Mouse (Mus musculus): Measurements from ENCODE around the gene Krt84. TPM values are rescaled to one million over a fixed set of nuclear protein-coding genes. Genes with fewer than 3 reads are reported as not detected.
"Not testable (repeated sequence)": the region's sequence is repeated elsewhere in the genome, so short reads cannot be mapped to it uniquely, and the experiment has no call there.

Krt84 gene
- total RNA-seq (2021) = not detected
- long read RNA-seq, experiment 1 = 0 reads
- long read RNA-seq, experiment 2 = 0 reads

GRCm38 (mm10) chr15:101532720-101533119, at the start of gene Krt84:
Gene Krt84 (minus strand): TSS chr15:101532820.
- DNase-seq = no peak

- DNase-seq = no peak
Observed at GRCm38 (mm10) chr15:101581701-101582100, 49.1 kb upstream of the Krt84 start.

GRCm38 (mm10) chr15:101575506-101575905, 42.9 kb upstream of the Krt84 start:
- DNase-seq = no peak

- DNase-seq = no peak
Observed at GRCm38 (mm10) chr15:101573796-101574345, 41.3 kb upstream of the Krt84 start, which contains the start of gene Krt75. Gene Krt75 (minus strand): TSS chr15:101573904.

DNA sequence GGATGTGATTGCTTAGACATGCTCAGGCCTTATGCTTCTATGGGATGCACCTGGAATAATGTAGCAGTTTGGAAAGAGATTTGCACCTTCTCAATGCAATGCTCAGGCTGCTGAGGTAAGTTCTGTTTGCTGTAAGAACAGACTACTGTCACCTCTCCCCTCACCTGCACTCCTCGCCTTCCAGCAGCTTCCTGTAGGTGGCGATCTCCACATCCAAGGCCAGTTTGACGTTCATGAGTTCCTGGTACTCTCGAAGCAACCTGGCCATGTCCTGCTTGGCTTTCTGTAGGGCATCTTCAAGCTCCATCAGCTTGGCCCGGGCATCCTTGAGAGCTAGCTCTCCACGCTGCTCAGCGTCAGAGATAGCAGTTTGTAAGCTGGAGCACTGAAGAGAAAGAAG, 35.2 kb upstream of the Krt84 start:
- peak; percentile 6 for DNase-seq

DNA sequence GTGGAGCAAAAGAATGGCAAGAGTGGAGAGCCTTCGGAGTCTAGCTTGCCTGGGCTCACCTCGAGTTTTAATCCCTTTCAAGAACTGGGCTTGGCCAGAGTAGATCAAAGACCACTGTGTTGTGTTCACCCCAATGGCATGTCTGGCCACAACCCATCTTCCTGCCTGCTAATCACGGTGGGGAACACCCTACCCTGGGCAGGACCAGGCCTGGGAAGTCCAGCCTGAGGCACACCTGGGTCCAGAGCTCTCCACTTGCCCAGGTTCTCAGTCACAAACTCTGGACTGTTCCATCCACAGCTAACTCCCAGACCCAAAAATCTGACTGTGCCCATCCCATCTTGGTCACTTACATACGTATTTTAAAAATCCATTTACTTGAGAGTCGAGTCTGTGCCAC, 30.2 kb upstream of the Krt84 start, which contains the start of gene Krt90:
Krt90 (minus strand) TSS at position 101 of the 400 bp plus-strand sequence.
- DNase-seq = no peak

DNA sequence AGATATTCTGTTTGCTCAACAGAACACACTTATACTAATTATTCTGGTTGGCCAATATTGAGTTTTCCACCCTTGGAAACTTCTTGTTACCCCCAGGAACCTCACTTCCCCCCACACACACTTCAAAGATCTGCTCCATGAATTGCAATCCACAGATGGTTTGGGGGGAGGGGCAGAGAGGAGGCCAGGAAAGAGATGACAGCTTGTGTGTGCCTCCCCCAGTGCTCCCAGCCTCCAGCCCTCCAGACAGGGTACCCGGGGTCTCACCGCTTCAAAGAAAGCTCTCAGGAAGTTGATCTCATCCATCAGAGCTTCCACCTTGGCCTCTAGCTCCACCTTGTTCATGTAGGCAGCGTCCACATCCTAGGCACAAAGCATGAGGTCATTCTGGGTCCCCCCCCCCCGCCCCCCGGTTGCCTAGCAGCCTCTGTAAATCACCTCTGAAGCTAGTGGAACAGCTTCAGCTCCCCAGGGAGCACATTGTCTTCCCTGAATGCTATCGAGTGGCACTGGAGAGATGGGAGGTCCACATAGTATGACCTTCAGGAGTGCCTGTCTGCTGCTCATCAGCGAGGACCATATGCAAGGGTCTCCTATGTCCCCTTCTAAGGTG, 25.5 kb upstream of the Krt84 start:
- DNase-seq = no peak

DNA sequence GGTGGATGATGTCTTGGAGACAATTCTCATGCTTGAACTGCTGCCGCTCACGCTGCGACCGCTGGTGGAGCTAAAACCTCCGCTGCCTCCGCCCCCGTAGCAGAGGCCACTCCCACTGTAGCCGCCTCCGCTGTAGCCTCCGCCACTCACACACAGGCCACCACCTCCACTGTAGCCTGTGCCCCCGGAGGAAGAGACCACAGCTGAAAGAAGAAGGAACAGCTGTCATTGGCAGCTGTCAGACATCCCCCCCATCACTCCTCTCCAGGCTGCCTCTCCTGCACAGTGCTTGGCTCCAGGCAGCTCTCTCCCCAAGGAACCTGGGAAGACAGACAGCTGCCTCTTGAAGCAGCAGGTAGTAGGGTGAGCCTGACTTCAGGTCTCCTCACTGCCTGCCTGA, 20.5 kb upstream of the Krt84 start:
- peak; percentile 43 for DNase-seq

GRCm38 (mm10) chr15:101552188-101552587, 19.6 kb upstream of the Krt84 start:
- no peak for DNase-seq

GRCm38 (mm10) chr15:101550567-101550966, 17.9 kb upstream of the Krt84 start, which contains the start of gene Krt82:
Gene Krt82 (minus strand): TSS chr15:101550667.
- DNase-seq = no peak

DNA sequence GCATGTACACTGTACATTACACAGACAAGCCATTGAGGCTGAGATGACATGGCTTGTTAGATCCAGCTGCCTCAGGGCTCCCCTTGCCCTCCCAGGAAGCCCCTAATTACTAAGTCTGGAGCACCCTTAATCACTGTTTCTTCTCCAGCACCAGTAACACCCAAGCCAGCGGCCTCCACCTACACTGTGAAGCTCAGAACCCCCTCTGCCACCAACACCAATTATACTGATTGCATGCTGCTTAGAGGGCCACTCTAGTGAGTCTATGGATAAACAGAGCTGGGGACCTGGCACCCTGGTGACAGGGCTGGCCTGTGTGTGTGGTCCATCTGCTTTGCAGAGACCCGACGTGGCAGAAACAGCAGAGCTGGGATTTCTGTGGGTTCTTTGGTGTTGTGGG, 11.9 kb upstream of the Krt84 start:
- DNase-seq = no peak

DNA sequence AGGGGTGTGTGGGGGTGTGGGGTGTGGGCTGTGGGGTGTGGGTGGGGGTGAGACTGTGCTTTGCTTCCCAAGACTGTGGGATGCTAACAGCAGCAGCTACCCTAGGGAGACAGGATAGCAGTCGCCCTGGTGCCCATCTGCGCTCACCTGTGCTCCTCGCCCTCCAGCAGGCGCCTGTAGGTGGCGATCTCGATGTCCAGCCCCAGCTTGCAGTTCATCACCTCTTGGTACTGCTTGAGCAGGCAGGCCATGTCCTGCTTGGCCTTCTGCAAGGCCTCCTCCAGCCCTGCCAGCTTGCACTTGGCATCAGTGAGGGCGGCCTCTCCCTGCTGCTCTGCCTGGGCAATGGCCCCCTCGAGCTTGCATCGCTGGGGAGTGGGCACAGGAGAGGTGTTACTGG, 9.9 kb upstream of the Krt84 start:
- no peak for DNase-seq

DNA sequence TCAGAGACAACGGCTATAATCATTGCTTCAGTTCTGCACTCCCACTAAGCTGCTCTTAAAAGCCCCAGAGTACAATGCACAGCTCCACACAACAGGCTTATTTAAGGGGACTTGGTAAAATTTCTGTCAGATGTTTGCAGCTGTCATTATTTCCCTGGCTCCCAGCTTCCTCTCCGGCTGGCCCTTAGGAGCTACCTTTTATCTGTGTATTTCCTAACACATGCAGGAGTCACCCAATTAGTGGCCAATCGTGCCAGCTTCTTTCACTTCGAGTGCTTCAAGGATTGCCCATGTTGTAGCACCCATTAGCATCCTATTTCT, 5.9 kb upstream of the Krt84 start:
- DNase-seq = no peak

- no peak for DNase-seq
Observed at GRCm38 (mm10) chr15:101537864-101538579, 5.4 kb upstream of the Krt84 start.

- DNase-seq = no peak
Observed at GRCm38 (mm10) chr15:101536054-101536850, 3.6 kb upstream of the Krt84 start.

DNA sequence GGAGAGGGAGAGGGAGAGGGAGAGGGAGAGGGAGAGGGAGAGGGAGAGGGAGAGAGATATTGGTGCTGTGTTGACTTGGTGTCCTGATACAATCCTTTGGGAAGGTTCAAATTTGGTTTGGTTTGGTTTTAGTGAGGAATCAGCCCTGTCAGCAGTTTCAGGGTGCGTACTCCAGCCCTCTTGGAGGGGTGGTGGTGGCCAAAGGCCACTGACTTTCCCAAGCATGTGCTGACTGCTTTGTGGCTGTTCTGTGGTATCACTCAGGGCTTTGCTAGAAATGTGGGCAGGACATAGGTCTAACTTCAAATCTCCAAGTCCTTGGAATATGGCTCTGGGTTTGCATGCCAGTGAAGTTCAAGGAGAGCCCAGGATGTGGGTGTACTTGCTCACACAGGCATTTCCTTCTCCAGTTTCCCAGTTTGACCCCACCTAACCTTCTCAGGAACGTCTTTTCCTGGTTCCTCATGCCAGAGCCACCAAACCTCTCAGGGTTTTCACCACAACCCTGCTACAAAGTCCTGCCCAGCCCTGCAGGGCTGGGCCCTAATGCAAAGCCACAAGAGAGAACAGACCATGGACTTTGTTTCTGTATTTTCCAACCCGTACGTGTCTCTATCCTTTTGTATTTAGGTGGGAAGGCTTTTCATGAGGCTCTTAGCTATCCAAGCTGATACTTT, 9.9 kb downstream of the Krt84 start:
- DNase-seq = no peak

- peak; percentile 86 for DNase-seq
Observed at GRCm38 (mm10) chr15:101519792-101520191, 12.8 kb downstream of the Krt84 start.

DNA sequence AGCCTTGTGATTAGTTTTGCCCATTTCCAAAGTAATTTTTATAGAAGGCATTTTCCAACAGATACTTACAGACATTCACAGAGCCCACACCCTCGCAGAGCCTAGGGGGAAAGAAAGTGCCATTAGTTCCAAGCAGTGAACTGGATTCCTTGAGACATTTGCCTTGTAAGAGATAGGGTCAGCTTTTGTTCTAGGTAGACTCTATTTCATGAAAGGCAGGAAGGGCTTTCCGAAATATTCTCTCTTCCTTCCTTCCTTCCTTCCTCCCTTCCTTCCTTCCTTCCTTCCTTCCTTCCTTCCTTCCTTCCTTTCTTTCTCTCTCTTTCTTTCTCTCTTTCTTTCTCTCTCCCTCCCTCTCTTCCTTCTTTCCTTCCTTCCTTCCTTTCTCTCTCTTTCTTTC, 15.5 kb downstream of the Krt84 start, which contains the start of gene Gm49425:
Gm49425 (minus strand) TSS at position 101 of the 400 bp plus-strand sequence.
- DNase-seq = not testable (repeated sequence)

GRCm38 (mm10) chr15:101508247-101508646, 24.4 kb downstream of the Krt84 start:
- no peak for DNase-seq

GRCm38 (mm10) chr15:101506896-101507758, 25.5 kb downstream of the Krt84 start:
- no peak for DNase-seq

DNA sequence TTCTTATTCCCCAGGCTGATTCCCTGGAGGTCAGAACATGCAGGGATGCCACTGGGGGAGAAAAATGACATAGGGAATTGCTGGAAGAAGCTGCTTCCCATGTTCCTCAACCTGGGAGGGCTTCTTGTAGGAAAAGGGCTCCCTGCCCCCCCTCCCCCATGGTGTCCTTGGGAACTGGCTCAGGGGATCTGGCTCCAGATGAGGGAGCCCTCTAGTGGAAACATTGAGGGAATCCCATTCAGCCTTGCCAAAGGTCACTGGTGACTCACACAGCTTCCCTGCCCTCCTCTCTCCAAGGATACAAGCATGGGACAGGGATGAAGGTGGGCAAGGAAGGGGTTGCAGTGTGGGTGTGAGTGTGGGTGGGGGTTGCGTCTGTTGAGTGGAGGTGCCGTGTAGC, 35.4 kb downstream of the Krt84 start:
- DNase-seq = peak; percentile 77

Data from adrenal gland, postnatal 10 days (tissue).